Mouse (Mus musculus) erythroblast, embryonic 14.5 days (primary cell): Measurements from ENCODE around the gene Rab11fip2.

ENCODE experiments used
- GATA1 ChIP-seq: IDR thresholded peaks from 2 replicates; pipeline ENCODE4 v1.6.1; 2012; ENCODE audit warnings: low read length, inconsistent platforms, mixed read lengths
- TAL1 ChIP-seq: IDR thresholded peaks from 3 replicates; pipeline ENCODE4 v1.6.1; 2012; ENCODE audit warnings: low read length, inconsistent platforms, mixed read lengths

GRCm38 (mm10) chr19:59885301-59885700, 58.2 kb downstream of the Rab11fip2 start:
- TF ChIP-seq GATA1: no peak
- TF ChIP-seq TAL1: no peak
